Mouse (Mus musculus) spleen, postnatal 4 days (tissue): ENCODE data around the gene Prkag3.

Experiments used
- DNase-seq, 2 experiments: peaks; one replicate each; pipeline ENCODE4 v3.0.0; 2022; ENCODE audit warnings: low spot score in 2 of 2

The Prkag3 gene

GRCm38 (mm10) chr1:74748643-74749271 is at the start of gene Prkag3:
TSS of gene Prkag3 (minus strand) at chr1:74749221.
- DNase-seq, result peak; percentile 50 to 79

- DNase-seq, result no peak
These were observed 48.4 kb upstream of the Prkag3 start for GRCm38 (mm10) chr1:74797459-74797858.

GRCm38 (mm10) chr1:74795145-74795529 is 46.1 kb upstream of the Prkag3 start:
- DNase-seq, result no peak

GRCm38 (mm10) chr1:74794487-74795144 is 45.6 kb upstream of the Prkag3 start:
- DNase-seq, result no peak

- no peak for DNase-seq
These were observed 44.0 kb upstream of the Prkag3 start for GRCm38 (mm10) chr1:74792831-74793660.

GRCm38 (mm10) chr1:74791249-74791648 is 42.2 kb upstream of the Prkag3 start, which contains the start of gene Wnt10a:
TSS of gene Wnt10a (plus strand) at chr1:74791516.
- no peak for DNase-seq

GRCm38 (mm10) chr1:74790095-74790494 is 41.1 kb upstream of the Prkag3 start:
- DNase-seq, result no peak

- no peak for DNase-seq
These were observed 39.7 kb upstream of the Prkag3 start for GRCm38 (mm10) chr1:74788603-74789176.

- DNase-seq, result peak; percentile 69 to 88
These were observed 38.8 kb upstream of the Prkag3 start for GRCm38 (mm10) chr1:74787846-74788245.

- peak in 1 of 2 experiments; percentile 76 for DNase-seq
These were observed 35.2 kb upstream of the Prkag3 start for GRCm38 (mm10) chr1:74784041-74784759.

GRCm38 (mm10) chr1:74783554-74783953 is 34.5 kb upstream of the Prkag3 start:
- DNase-seq, result no peak

GRCm38 (mm10) chr1:74782045-74782444 is 33.0 kb upstream of the Prkag3 start:
- no peak for DNase-seq

- no peak for DNase-seq
These were observed 30.0 kb upstream of the Prkag3 start for GRCm38 (mm10) chr1:74778934-74779486.

GRCm38 (mm10) chr1:74775816-74776215 is 26.8 kb upstream of the Prkag3 start:
- peak in 1 of 2 experiments; percentile 40 for DNase-seq

- DNase-seq, result no peak
These were observed 25.0 kb upstream of the Prkag3 start for GRCm38 (mm10) chr1:74774062-74774461.

GRCm38 (mm10) chr1:74773136-74773535 is 24.1 kb upstream of the Prkag3 start:
- peak; percentile 62 to 76 for DNase-seq

- DNase-seq, result no peak
These were observed 23.1 kb upstream of the Prkag3 start for GRCm38 (mm10) chr1:74771931-74772620.

- DNase-seq, result no peak
These were observed 22.7 kb upstream of the Prkag3 start, which contains the start of gene Wnt6 for GRCm38 (mm10) chr1:74771845-74771930. TSS of gene Wnt6 (plus strand) at chr1:74771892.

- no peak for DNase-seq
These were observed 22.4 kb upstream of the Prkag3 start for GRCm38 (mm10) chr1:74771467-74771844.

GRCm38 (mm10) chr1:74770727-74771466 is 21.9 kb upstream of the Prkag3 start:
- no peak for DNase-seq
